Mouse (Mus musculus) brain, embryonic 14.5 days (tissue): ENCODE results near the gene Dnajc8. TPM values are rescaled to one million over a fixed set of nuclear protein-coding genes. Genes with fewer than 3 reads are reported as not detected.
A peak's percentile ranks its signal among the peaks of the same experiment; 100 is the strongest.

Source experiments
- DNase-seq: peaks from one replicate; pipeline ENCODE4 v3.0.0-alpha.2; 2011; ENCODE audit warnings: low read depth
- CTCF ChIP-seq: fragments of 200-500 bp; IDR thresholded peaks from 2 replicates; pipeline ENCODE4 v1.5.1; 2012; ENCODE audit warnings: inconsistent platforms, mild to moderate bottlenecking, moderate library complexity, borderline replicate concordance; ENCODE audit not compliant: insufficient read depth, insufficient read length; ENCODE audit errors: extremely low read depth
- POLR2A ChIP-seq: fragments of 200-500 bp; IDR thresholded peaks from 2 replicates; pipeline ENCODE4 v1.6.1; 2012; ENCODE audit warnings: mild to moderate bottlenecking, inconsistent platforms, borderline replicate concordance; ENCODE audit not compliant: poor library complexity, insufficient read depth, insufficient read length, severe bottlenecking; ENCODE audit errors: extremely low read depth
- polyA plus RNA-seq: library from polyadenylated mRNA; depleted of rRNA; stranded (reverse); fragments of >200 nt; gene quantifications from 2 replicates; pipeline ENCODE4 v1.2.3, GENCODE M21; 2012

The Dnajc8 gene
- polyA plus RNA-seq, 1 experiment = 102 TPM

GRCm38 (mm10) chr4:132505800-132506199, 29.6 kb upstream of the Dnajc8 start:
- DNase-seq = no peak
- TF ChIP-seq POLR2A = no peak
- no peak for TF ChIP-seq CTCF

- TF ChIP-seq POLR2A = no peak
- TF ChIP-seq CTCF = no peak
- no peak for DNase-seq
These were observed 29.1 kb upstream of the Dnajc8 start for GRCm38 (mm10) chr4:132506250-132506649.

GRCm38 (mm10) chr4:132507210-132507609, 28.1 kb upstream of the Dnajc8 start:
- no peak for DNase-seq
- no peak for TF ChIP-seq POLR2A

- peak; percentile 91 for DNase-seq
- TF ChIP-seq CTCF = no peak
- TF ChIP-seq POLR2A = no peak
These were observed 25.6 kb upstream of the Dnajc8 start for GRCm38 (mm10) chr4:132509621-132510296.

- DNase-seq = peak; percentile 99
- TF ChIP-seq POLR2A (peak; percentile 90), CTCF (no peak)
These were observed 25.0 kb upstream of the Dnajc8 start, which contains the start of gene Sesn2 for GRCm38 (mm10) chr4:132510352-132510798. Gene Sesn2 (minus strand): TSS chr4:132510501.

- no peak for DNase-seq
- TF ChIP-seq CTCF (no peak), POLR2A (no peak)
These were observed 23.3 kb upstream of the Dnajc8 start for GRCm38 (mm10) chr4:132512080-132512479.

GRCm38 (mm10) chr4:132513395-132514273, 21.7 kb upstream of the Dnajc8 start:
- TF ChIP-seq CTCF (no peak), POLR2A (no peak)
- no peak for DNase-seq

GRCm38 (mm10) chr4:132514555-132515135, 20.7 kb upstream of the Dnajc8 start:
- TF ChIP-seq CTCF (peak; percentile 92), POLR2A (no peak)
- DNase-seq = peak; percentile 86

- peak; percentile 99 for DNase-seq
- TF ChIP-seq POLR2A = no peak
- TF ChIP-seq CTCF = no peak
These were observed 19.8 kb upstream of the Dnajc8 start for GRCm38 (mm10) chr4:132515369-132516155.

- DNase-seq = no peak
- no peak for TF ChIP-seq CTCF
- no peak for TF ChIP-seq POLR2A
These were observed 17.3 kb upstream of the Dnajc8 start for GRCm38 (mm10) chr4:132518066-132518465.

- TF ChIP-seq POLR2A (no peak), CTCF (no peak)
- no peak for DNase-seq
These were observed 16.2 kb upstream of the Dnajc8 start for GRCm38 (mm10) chr4:132519188-132519587.

GRCm38 (mm10) chr4:132524321-132524741, 11.0 kb upstream of the Dnajc8 start:
- TF ChIP-seq CTCF (no peak), POLR2A (no peak)
- DNase-seq = no peak
